Mouse (Mus musculus) limb, embryonic 15.5 days (tissue): Measurements from ENCODE around the gene Plekha8. TPM values are rescaled to one million over a fixed set of nuclear protein-coding genes. Genes with fewer than 3 reads are reported as not detected.
A peak's percentile ranks its signal among the peaks of the same experiment; 100 is the strongest.

Experiments used
- ATAC-seq: fragments of 200-750 bp; cut with Nextera tagmentation; 2 replicates; pipeline ENCODE4 v1.8.0; 2017; ENCODE audit warnings: low read depth, moderate TSS enrichment; ENCODE audit not compliant: insufficient number of reproducible peaks, low FRiP score, low TSS enrichment
- H3K27ac ChIP-seq: fragments of 300-500 bp; sonication (generic); 2 replicates; pipeline ENCODE4 v1.5.1; 2015; ENCODE audit warnings: moderate library complexity, mild to moderate bottlenecking, inconsistent platforms
- H3K27me3 ChIP-seq: fragments of 300-500 bp; sonication (generic); 2 replicates; pipeline ENCODE4 v1.6.1; 2015; ENCODE audit warnings: inconsistent platforms
- H3K36me3 ChIP-seq: fragments of 300-500 bp; sonication (generic); 2 replicates; pipeline ENCODE4 v1.6.1; 2015; ENCODE audit warnings: inconsistent platforms
- H3K4me1 ChIP-seq: fragments of 300-500 bp; sonication (generic); 2 replicates; pipeline ENCODE4 v1.6.1; 2015; ENCODE audit warnings: inconsistent platforms
- H3K4me2 ChIP-seq: fragments of 300-500 bp; sonication (generic); 2 replicates; pipeline ENCODE4 v1.6.1; 2015; ENCODE audit warnings: mild to moderate bottlenecking, inconsistent platforms
- H3K4me3 ChIP-seq: fragments of 300-500 bp; sonication (generic); 2 replicates; pipeline ENCODE4 v1.5.1; 2015; ENCODE audit warnings: mild to moderate bottlenecking, inconsistent platforms
- H3K9ac ChIP-seq: fragments of 300-500 bp; sonication (generic); 2 replicates; pipeline ENCODE4 v1.6.1; 2015; ENCODE audit warnings: inconsistent platforms
- H3K9me3 ChIP-seq: fragments of 300-500 bp; sonication (generic); 2 replicates; pipeline ENCODE4 v1.6.1; 2016; ENCODE audit warnings: inconsistent platforms
- WGBS: fragments of 180-500 bp; shearing (Covaris S2); methylation state at CpG from one replicate; pipeline ENCODE4 v1.1.7; 2015; 5-methylcytosine and 5-hydroxymethylcytosine counted together
- polyA plus RNA-seq: library from polyadenylated mRNA; unstranded; fragments of >200 nt; fragmentation: Nextera tagmentation; extraction: Ambion mirVana; gene quantifications from 2 replicates; pipeline ENCODE4 v1.2.1, GENCODE M21; 2015

Plekha8 gene
- polyA plus RNA-seq, 1 experiment from 2014 or later, result 7.6 TPM

GRCm38 (mm10) chr6:54588212-54588611 lies 6.7 kb upstream of the Plekha8 start:
- H3K27me3 ChIP-seq, result no peaks in the 10 kb centered on the region
- no peak overlapping the region for H3K27ac ChIP-seq
- ATAC-seq, result no peak
- H3K36me3 ChIP-seq, result peaks cover 21% of the 10 kb centered on the region
- H3K4me1 ChIP-seq, result peaks cover 13% of the 10 kb centered on the region; the same call in 1 of the 2 replicates
- WGBS, result 58% methylated on average over 1 of the region's 1 CpGs
- no peaks in the 10 kb centered on the region for H3K9me3 ChIP-seq
- no peak overlapping the region for H3K4me2 ChIP-seq
- no peak overlapping the region for H3K9ac ChIP-seq
- no peak overlapping the region for H3K4me3 ChIP-seq

- Histone ChIP-seq H3K27me3 (no peaks in the 10 kb centered on the region), H3K4me3 (peak overlapping the region; percentile 35; the same call in 1 of the 2 replicates), H3K4me1 (peaks cover 20% of the 10 kb centered on the region; the same call in 1 of the 2 replicates), H3K36me3 (peaks cover 6% of the 10 kb centered on the region; the same call in 1 of the 2 replicates), H3K4me2 (peak overlapping the region; percentile 64; the same call in 1 of the 2 replicates), H3K9me3 (no peaks in the 10 kb centered on the region), H3K9ac (no peak overlapping the region), H3K27ac (no peak overlapping the region)
- no peak for ATAC-seq
- WGBS, result 85% methylated on average over 2 of the region's 2 CpGs
These were observed 4.2 kb upstream of the Plekha8 start for GRCm38 (mm10) chr6:54590691-54591090.

- Histone ChIP-seq H3K27ac (no peak overlapping the region), H3K4me1 (peaks cover 28% of the 10 kb centered on the region), H3K9me3 (no peaks in the 10 kb centered on the region), H3K36me3 (peaks cover 6% of the 10 kb centered on the region; the same call in 1 of the 2 replicates), H3K4me3 (peak overlapping the region; percentile 35), H3K4me2 (peak overlapping the region; percentile 64), H3K9ac (no peak overlapping the region), H3K27me3 (no peaks in the 10 kb centered on the region)
- WGBS, result 46% methylated on average over 6 of the region's 6 CpGs
- no peak for ATAC-seq
These were observed 3.1 kb upstream of the Plekha8 start for GRCm38 (mm10) chr6:54591778-54592177.

- peak; percentile 92 for ATAC-seq
- Histone ChIP-seq H3K27ac (peak overlapping the region; percentile 82), H3K4me3 (peak overlapping the region; percentile 59), H3K4me2 (peak overlapping the region; percentile 64), H3K27me3 (no peaks in the 10 kb centered on the region), H3K4me1 (peaks cover 32% of the 10 kb centered on the region), H3K9ac (peak overlapping the region; percentile 67), H3K9me3 (no peaks in the 10 kb centered on the region), H3K36me3 (no peaks in the 10 kb centered on the region; the same call in 1 of the 2 replicates)
- under 1% methylated on average over 20 of the region's 20 CpGs for WGBS
These were observed 1.9 kb upstream of the Plekha8 start for GRCm38 (mm10) chr6:54592938-54593535.

- no peaks in the 10 kb centered on the region for H3K9me3 ChIP-seq
- H3K27ac ChIP-seq, result peak overlapping the region; percentile 82; the same call in 1 of the 2 replicates
- H3K9ac ChIP-seq, result no peak overlapping the region
- H3K4me2 ChIP-seq, result peak overlapping the region; percentile 76
- ATAC-seq, result no peak
- H3K27me3 ChIP-seq, result no peaks in the 10 kb centered on the region
- H3K4me3 ChIP-seq, result peak overlapping the region; percentile 95
- H3K36me3 ChIP-seq, result no peaks in the 10 kb centered on the region
- H3K4me1 ChIP-seq, result peaks cover 32% of the 10 kb centered on the region
- 50% methylated on average over 8 of the region's 8 CpGs for WGBS
These were observed 994 bp upstream of the Plekha8 start for GRCm38 (mm10) chr6:54593766-54594468.

- Histone ChIP-seq H3K9ac (peak overlapping the region; percentile 89), H3K27ac (peak overlapping the region; percentile 55), H3K4me3 (peak overlapping the region; percentile 95), H3K27me3 (no peaks in the 10 kb centered on the region), H3K36me3 (no peaks in the 10 kb centered on the region), H3K9me3 (no peaks in the 10 kb centered on the region), H3K4me2 (peak overlapping the region; percentile 76), H3K4me1 (peaks cover 32% of the 10 kb centered on the region)
- no peak; the same call in 1 of the 2 replicates for ATAC-seq
- under 1% methylated on average over 48 of the region's 48 CpGs for WGBS
These were observed 493 bp downstream of the Plekha8 start for GRCm38 (mm10) chr6:54595330-54595878.

GRCm38 (mm10) chr6:54597208-54597607 lies 2.3 kb downstream of the Plekha8 start, which contains the start of gene Fkbp14:
Gene Fkbp14, minus strand, starts transcription at chr6:54597308.
- H3K9ac ChIP-seq, result no peak within 1 kb of the TSS
- ATAC-seq, result no peak

GRCm38 (mm10) chr6:54597711-54598110 lies 2.8 kb downstream of the Plekha8 start:
- no peaks in the 10 kb centered on the region for H3K27me3 ChIP-seq
- H3K9me3 ChIP-seq, result no peaks in the 10 kb centered on the region
- H3K4me3 ChIP-seq, result no peak overlapping the region
- no peak overlapping the region for H3K4me2 ChIP-seq
- peaks cover 19% of the 10 kb centered on the region for H3K4me1 ChIP-seq
- ATAC-seq, result no peak
- no peak overlapping the region for H3K27ac ChIP-seq
- 86% methylated on average over 3 of the region's 3 CpGs for WGBS
- no peak overlapping the region for H3K9ac ChIP-seq
- no peaks in the 10 kb centered on the region for H3K36me3 ChIP-seq

More at GRCm38 (mm10) chr6:54597208-54597607, 2.3 kb downstream of the Plekha8 start, which contains the start of gene Fkbp14:
- peak within 1 kb of the TSS; percentile 95; the same call in 1 of the 2 replicates for H3K4me3 ChIP-seq
- H3K27me3 ChIP-seq, result no peaks in the 10 kb centered on the region
- H3K4me1 ChIP-seq, result peaks cover 19% of the 10 kb centered on the region
- H3K4me2 ChIP-seq, result peak within 1 kb of the TSS; percentile 76
- WGBS, result 73% methylated on average over 4 of the region's 4 CpGs
- H3K27ac ChIP-seq, result no peak within 1 kb of the TSS
- no peaks in the 10 kb centered on the region for H3K36me3 ChIP-seq
- H3K9me3 ChIP-seq, result no peaks in the 10 kb centered on the region

GRCm38 (mm10) chr6:54600681-54601347 lies 5.9 kb downstream of the Plekha8 start:
- ATAC-seq, result no peak
- 71% methylated on average over 5 of the region's 5 CpGs for WGBS
- Histone ChIP-seq H3K27ac (no peak overlapping the region), H3K27me3 (no peaks in the 10 kb centered on the region), H3K9ac (no peak overlapping the region), H3K4me3 (no peak overlapping the region), H3K36me3 (no peaks in the 10 kb centered on the region), H3K4me2 (no peak overlapping the region), H3K9me3 (no peaks in the 10 kb centered on the region), H3K4me1 (peaks cover 22% of the 10 kb centered on the region)

GRCm38 (mm10) chr6:54602891-54603290 lies 8.0 kb downstream of the Plekha8 start:
- Histone ChIP-seq H3K9me3 (no peaks in the 10 kb centered on the region), H3K27me3 (no peaks in the 10 kb centered on the region), H3K9ac (no peak overlapping the region), H3K4me3 (no peak overlapping the region), H3K4me2 (no peak overlapping the region), H3K27ac (no peak overlapping the region), H3K4me1 (peaks cover 13% of the 10 kb centered on the region; the same call in 1 of the 2 replicates), H3K36me3 (no peaks in the 10 kb centered on the region)
- WGBS, result 84% methylated on average over 2 of the region's 2 CpGs
- ATAC-seq, result no peak

- Histone ChIP-seq H3K27me3 (no peaks in the 10 kb centered on the region), H3K9ac (no peak overlapping the region), H3K4me2 (no peak overlapping the region), H3K9me3 (no peaks in the 10 kb centered on the region), H3K4me3 (no peak overlapping the region), H3K27ac (peak overlapping the region; percentile 47; the same call in 1 of the 2 replicates), H3K4me1 (peaks cover 13% of the 10 kb centered on the region; the same call in 1 of the 2 replicates), H3K36me3 (no peaks in the 10 kb centered on the region)
- no peak for ATAC-seq
- 89% methylated on average over 1 of the region's 1 CpGs for WGBS
These were observed 9.2 kb downstream of the Plekha8 start for GRCm38 (mm10) chr6:54604001-54604715.
